Mouse (Mus musculus) bone marrow macrophage, adult 2 months (primary cell): ENCODE data around the gene Lrfn1.

ENCODE experiments used
- CTCF ChIP-seq: IDR thresholded peaks from 2 replicates; pipeline ENCODE4 v1.5.1; 2012; ENCODE audit warnings: low read depth, mild to moderate bottlenecking, low read length, moderate library complexity
- POLR2A ChIP-seq: IDR thresholded peaks from 2 replicates; pipeline ENCODE4 v1.6.1; 2012; ENCODE audit warnings: mild to moderate bottlenecking, low read depth, low read length, borderline replicate concordance

DNA sequence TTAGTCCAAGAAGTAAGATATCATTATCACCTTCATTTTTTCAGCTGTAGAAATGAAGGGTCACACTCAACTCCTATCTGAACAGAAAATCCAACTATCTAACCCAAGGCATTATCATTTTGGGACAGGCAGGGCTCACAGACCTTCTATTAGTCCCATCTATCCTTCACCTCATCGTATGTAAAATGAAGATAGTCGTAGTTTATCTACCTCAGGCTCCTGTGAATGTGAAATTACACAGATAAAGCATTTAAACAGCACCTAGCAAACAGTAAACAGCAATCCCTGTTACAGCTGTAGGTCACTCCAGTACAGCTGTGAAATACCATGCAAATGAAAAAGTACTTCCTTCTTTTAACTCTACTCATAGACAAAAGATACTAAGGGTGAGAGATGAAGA lies 19.5 kb upstream of the Lrfn1 start:
- no peak for TF ChIP-seq CTCF
- TF ChIP-seq POLR2A, result no peak
